Mouse (Mus musculus) heart, postnatal 0 days (tissue): ENCODE measurements around the gene Bak1.

Source experiments
- CTCF ChIP-seq: IDR thresholded peaks from 2 replicates; pipeline ENCODE4 v1.5.1; 2016; ENCODE audit warnings: antibody characterized with exemption, control low read depth, low read depth
- EP300 ChIP-seq: IDR thresholded peaks from 2 replicates; pipeline ENCODE4 v1.6.1; 2016; ENCODE audit warnings: antibody characterized with exemption, low read depth

GRCm38 (mm10) chr17:27069071-27069470 is 40.3 kb upstream of the Bak1 start:
- no peak for TF ChIP-seq CTCF
- no peak for TF ChIP-seq EP300
